Mouse (Mus musculus) embryonic facial prominence, embryonic 11.5 days (tissue): ENCODE results near the gene Cabin1. TPM values are rescaled to one million over a fixed set of nuclear protein-coding genes. Genes with fewer than 3 reads are reported as not detected.
A peak's percentile ranks its signal among the peaks of the same experiment; 100 is the strongest.

Source experiments
- ATAC-seq: fragments of 200-750 bp; cut with Nextera tagmentation; replicated peaks from 2 replicates; pipeline ENCODE4 v1.8.0; 2017; ENCODE audit warnings: low read depth; ENCODE audit not compliant: insufficient number of reproducible peaks, low FRiP score, low TSS enrichment
- DNase-seq: peaks from one replicate; pipeline ENCODE4 v3.0.0-alpha.2; 2015; ENCODE audit warnings: low spot score
- H3K27ac ChIP-seq: fragments of 300-500 bp; sonication (generic); replicated peaks from 2 replicates; pipeline ENCODE4 v1.5.1; 2014; ENCODE audit warnings: mild to moderate bottlenecking, low read depth, low read length, control low read depth
- H3K27me3 ChIP-seq: fragments of 300-500 bp; sonication (generic); 2 replicates; pipeline ENCODE4 v1.6.1; 2014; ENCODE audit warnings: mild to moderate bottlenecking, low read length, moderate library complexity, mixed read lengths; ENCODE audit not compliant: control insufficient read depth, insufficient read depth
- H3K36me3 ChIP-seq: fragments of 300-500 bp; sonication (generic); replicated peaks from 2 replicates; pipeline ENCODE4 v1.6.1; 2014; ENCODE audit warnings: low read depth, mild to moderate bottlenecking, low read length, moderate library complexity, mixed read lengths; ENCODE audit not compliant: control insufficient read depth, insufficient read depth
- H3K4me1 ChIP-seq: fragments of 300-500 bp; sonication (generic); 2 replicates; pipeline ENCODE4 v1.6.1; 2014; ENCODE audit warnings: low read length, mixed read lengths; ENCODE audit not compliant: control insufficient read depth, insufficient read depth
- H3K4me2 ChIP-seq: fragments of 300-500 bp; sonication (generic); 2 replicates; pipeline ENCODE4 v1.6.1; 2014; ENCODE audit warnings: low read depth, mild to moderate bottlenecking, control low read depth, low read length, moderate library complexity
- H3K4me3 ChIP-seq: fragments of 300-500 bp; sonication (generic); 2 replicates; pipeline ENCODE4 v1.5.1; 2014; ENCODE audit warnings: low read depth, low read length, control low read depth
- H3K9ac ChIP-seq: fragments of 300-500 bp; sonication (generic); replicated peaks from 2 replicates; pipeline ENCODE4 v1.6.1; 2014; ENCODE audit warnings: mild to moderate bottlenecking, control low read depth, low read length
- H3K9me3 ChIP-seq: fragments of 300-500 bp; sonication (generic); replicated peaks from 2 replicates; pipeline ENCODE4 v1.6.1; 2016; ENCODE audit warnings: mild to moderate bottlenecking, low read length, inconsistent platforms, mixed read lengths; ENCODE audit not compliant: control insufficient read depth
- WGBS: fragments of 180-500 bp; shearing (Covaris S2); extraction: QIAGEN DNeasy Blood & Tissue Kit; methylation state at CpG from one replicate; pipeline ENCODE4 v1.1.7; 2014; 5-methylcytosine and 5-hydroxymethylcytosine counted together
- polyA plus RNA-seq: library from polyadenylated mRNA; unstranded; fragments of >200 nt; fragmentation: Nextera tagmentation; extraction: Ambion mirVana; gene quantifications from 2 replicates; pipeline ENCODE4 v1.2.1, GENCODE M21; 2014

The Cabin1 gene
- polyA plus RNA-seq, 1 experiment from 2014 or later, result 21.7 TPM

DNA sequence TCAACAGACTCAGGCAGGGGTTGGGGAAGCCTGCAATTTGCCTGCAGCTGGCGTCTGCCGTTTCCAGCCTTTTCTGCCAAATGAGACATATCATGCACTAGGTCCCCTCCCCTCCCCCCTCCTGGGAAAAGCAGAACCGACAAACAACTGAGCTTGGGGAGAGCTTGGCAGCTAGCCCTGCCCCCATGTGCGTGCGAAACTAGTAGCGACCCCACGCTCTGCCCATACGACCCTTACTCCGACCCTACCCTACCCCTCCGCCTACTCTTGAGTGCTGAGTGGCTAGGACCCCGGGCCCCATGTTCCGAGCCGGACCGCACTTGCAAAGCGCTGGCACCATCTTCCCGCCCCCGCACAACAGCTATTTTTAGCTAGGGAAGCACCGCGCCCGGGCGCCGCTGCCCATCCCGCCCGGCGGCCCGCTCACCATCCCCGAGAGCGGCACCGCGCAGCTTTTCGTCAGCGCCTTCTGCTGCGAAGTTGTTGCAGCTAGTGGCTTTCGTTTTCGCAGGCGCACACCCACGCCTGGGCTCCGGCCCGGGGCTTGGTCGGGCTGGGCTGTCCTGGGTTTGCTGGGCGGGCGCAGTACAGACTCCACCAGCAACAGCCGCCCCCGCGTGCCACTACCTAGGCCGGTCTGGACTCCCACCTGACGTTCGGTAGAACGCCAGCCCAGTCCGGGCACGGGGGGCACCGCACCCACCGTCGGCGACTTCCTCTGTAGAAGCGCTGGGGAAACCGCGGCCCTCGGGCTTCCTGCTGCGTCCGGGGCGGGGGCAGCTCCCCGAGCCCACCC, 96.8 kb downstream of the Cabin1 start:
- H3K4me2 ChIP-seq, result peak overlapping the region; percentile 99
- H3K9me3 ChIP-seq, result no peaks in the 10 kb centered on the region
- no peak overlapping the region for H3K27ac ChIP-seq
- ATAC-seq, result peak; percentile 58; the same call in 1 of the 2 replicates
- WGBS, result under 1% methylated on average over 63 of the region's 63 CpGs
- peaks cover 8% of the 10 kb centered on the region for H3K4me1 ChIP-seq
- peak overlapping the region; percentile 66 for H3K9ac ChIP-seq
- peak; percentile 59 for DNase-seq
- peak overlapping the region; percentile 60 for H3K4me3 ChIP-seq
- H3K27me3 ChIP-seq, result no peaks in the 10 kb centered on the region; the same call in 1 of the 2 replicates
- H3K36me3 ChIP-seq, result no peaks in the 10 kb centered on the region

- peak overlapping the region; percentile 60 for H3K4me3 ChIP-seq
- no peaks in the 10 kb centered on the region for H3K9me3 ChIP-seq
- H3K27me3 ChIP-seq, result no peaks in the 10 kb centered on the region; the same call in 1 of the 2 replicates
- H3K36me3 ChIP-seq, result no peaks in the 10 kb centered on the region
- H3K4me1 ChIP-seq, result peaks cover 8% of the 10 kb centered on the region
- peak overlapping the region; percentile 66 for H3K9ac ChIP-seq
- 40% methylated on average over 4 of the region's 4 CpGs for WGBS
- no peak overlapping the region for H3K27ac ChIP-seq
- ATAC-seq (no peak), DNase-seq (no peak)
- H3K4me2 ChIP-seq, result peak overlapping the region; percentile 99
Measured at GRCm38 (mm10) chr10:75666451-75667030, 97.6 kb downstream of the Cabin1 start.

GRCm38 (mm10) chr10:75664673-75665270, 99.4 kb downstream of the Cabin1 start:
- no peak overlapping the region for H3K4me2 ChIP-seq
- H3K27me3 ChIP-seq, result no peaks in the 10 kb centered on the region; the same call in 1 of the 2 replicates
- H3K36me3 ChIP-seq, result no peaks in the 10 kb centered on the region
- DNase-seq, result no peak
- WGBS, result 92% methylated on average over 6 of the region's 6 CpGs
- no peak overlapping the region for H3K27ac ChIP-seq
- H3K9me3 ChIP-seq, result no peaks in the 10 kb centered on the region
- H3K9ac ChIP-seq, result no peak overlapping the region
- peaks cover 8% of the 10 kb centered on the region for H3K4me1 ChIP-seq
- no peak for ATAC-seq
- H3K4me3 ChIP-seq, result no peak overlapping the region

DNA sequence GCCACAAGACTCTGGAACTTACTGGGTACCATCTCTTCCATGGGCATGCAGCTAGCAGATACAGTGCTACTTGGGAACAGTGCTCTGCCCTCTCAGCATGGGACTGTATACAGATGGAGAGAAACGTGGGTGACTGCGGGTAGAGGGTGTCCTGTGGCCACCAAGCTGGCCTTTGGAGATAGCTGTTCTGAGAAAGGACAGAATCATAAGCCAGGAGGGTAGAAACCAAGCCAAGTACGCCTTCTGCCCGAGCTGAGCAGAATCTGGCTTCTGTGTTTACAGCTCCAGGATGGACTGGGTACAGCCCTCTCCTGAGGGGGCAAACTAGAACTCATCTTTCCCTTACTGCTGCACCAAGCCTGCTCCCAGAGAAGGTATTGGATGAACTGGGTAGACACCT, 101.6 kb downstream of the Cabin1 start:
- Histone ChIP-seq H3K9me3 (no peaks in the 10 kb centered on the region), H3K36me3 (peaks cover under 1% of the 10 kb centered on the region), H3K4me2 (no peak overlapping the region), H3K27me3 (no peaks in the 10 kb centered on the region), H3K4me1 (peaks cover 6% of the 10 kb centered on the region), H3K4me3 (no peak overlapping the region), H3K27ac (no peak overlapping the region), H3K9ac (no peak overlapping the region)
- DNase-seq (no peak), ATAC-seq (no peak)
- 86% methylated on average over 4 of the region's 4 CpGs for WGBS

DNA sequence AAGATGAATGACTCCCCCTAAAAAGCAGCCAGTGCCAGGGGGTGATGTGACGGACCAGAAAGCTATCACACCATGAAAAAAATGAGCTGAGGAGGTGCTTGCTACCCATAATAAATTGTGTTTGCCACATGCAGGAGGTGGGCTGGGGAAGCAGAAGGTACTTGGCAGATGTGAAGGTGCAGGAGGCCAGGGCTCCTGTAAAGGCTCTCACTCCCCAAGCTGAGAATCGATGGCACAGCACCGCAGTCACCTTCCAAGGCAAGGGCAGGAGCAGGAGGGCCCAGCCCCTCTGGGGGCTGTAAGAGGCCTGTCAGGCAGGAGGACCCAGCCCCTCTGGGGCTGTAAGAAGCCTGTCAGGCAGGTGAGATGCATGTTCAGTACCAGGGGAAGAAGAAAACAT, 102.3 kb downstream of the Cabin1 start:
- 89% methylated on average over 3 of the region's 3 CpGs for WGBS
- no peak for ATAC-seq
- Histone ChIP-seq H3K4me3 (no peak overlapping the region), H3K9ac (no peak overlapping the region), H3K4me2 (no peak overlapping the region), H3K27ac (no peak overlapping the region), H3K36me3 (peaks cover 5% of the 10 kb centered on the region), H3K4me1 (peaks cover 4% of the 10 kb centered on the region), H3K9me3 (no peaks in the 10 kb centered on the region), H3K27me3 (no peaks in the 10 kb centered on the region)
- no peak for DNase-seq

- Histone ChIP-seq H3K4me2 (no peak overlapping the region), H3K27me3 (no peaks in the 10 kb centered on the region), H3K9ac (no peak overlapping the region), H3K4me3 (no peak overlapping the region), H3K27ac (no peak overlapping the region), H3K9me3 (no peaks in the 10 kb centered on the region), H3K4me1 (no peaks in the 10 kb centered on the region; the same call in 1 of the 2 replicates), H3K36me3 (peaks cover 5% of the 10 kb centered on the region)
- ATAC-seq (no peak), DNase-seq (no peak)
- WGBS, result 89% methylated on average over 6 of the region's 6 CpGs
Measured at GRCm38 (mm10) chr10:75661381-75661780, 102.8 kb downstream of the Cabin1 start.

DNA sequence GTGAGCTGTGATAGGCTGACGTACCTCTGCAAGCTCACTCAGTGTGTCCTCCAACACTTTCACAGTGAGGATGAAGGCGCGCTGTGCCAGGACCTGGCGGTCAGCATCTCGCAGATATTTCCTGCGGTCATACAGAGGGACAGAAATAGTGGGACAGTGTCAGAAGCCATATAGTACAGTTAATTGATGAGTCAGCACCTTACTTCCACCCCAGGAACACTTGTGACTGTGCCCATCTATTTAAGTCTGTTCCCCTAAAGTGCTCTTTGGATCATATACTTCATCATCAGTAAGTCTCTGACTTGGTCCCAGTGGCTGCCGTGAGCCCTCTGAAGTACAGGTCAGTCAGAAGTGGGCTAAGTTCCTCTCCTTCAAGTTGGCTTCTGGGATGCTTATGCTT, 106.4 kb downstream of the Cabin1 start:
- no peaks in the 10 kb centered on the region for H3K4me1 ChIP-seq
- ATAC-seq, result no peak
- H3K36me3 ChIP-seq, result peaks cover 6% of the 10 kb centered on the region
- no peak overlapping the region for H3K4me3 ChIP-seq
- H3K9ac ChIP-seq, result no peak overlapping the region
- no peak overlapping the region for H3K27ac ChIP-seq
- H3K4me2 ChIP-seq, result no peak overlapping the region
- WGBS, result 96% methylated on average over 7 of the region's 7 CpGs
- no peaks in the 10 kb centered on the region for H3K27me3 ChIP-seq
- H3K9me3 ChIP-seq, result no peaks in the 10 kb centered on the region
- DNase-seq, result no peak

- H3K9me3 ChIP-seq, result no peaks in the 10 kb centered on the region
- H3K4me2 ChIP-seq, result no peak overlapping the region
- no peaks in the 10 kb centered on the region for H3K4me1 ChIP-seq
- ATAC-seq, result no peak
- no peak overlapping the region for H3K27ac ChIP-seq
- no peak for DNase-seq
- H3K36me3 ChIP-seq, result peaks cover 8% of the 10 kb centered on the region
- no peak overlapping the region for H3K9ac ChIP-seq
- H3K4me3 ChIP-seq, result no peak overlapping the region
- H3K27me3 ChIP-seq, result no peaks in the 10 kb centered on the region
- 90% methylated on average over 5 of the region's 5 CpGs for WGBS
Measured at GRCm38 (mm10) chr10:75657165-75657564, 107.0 kb downstream of the Cabin1 start.
